33 mouse cellular contexts compared by ENCODE assay signal in the genomic region with DNA sequence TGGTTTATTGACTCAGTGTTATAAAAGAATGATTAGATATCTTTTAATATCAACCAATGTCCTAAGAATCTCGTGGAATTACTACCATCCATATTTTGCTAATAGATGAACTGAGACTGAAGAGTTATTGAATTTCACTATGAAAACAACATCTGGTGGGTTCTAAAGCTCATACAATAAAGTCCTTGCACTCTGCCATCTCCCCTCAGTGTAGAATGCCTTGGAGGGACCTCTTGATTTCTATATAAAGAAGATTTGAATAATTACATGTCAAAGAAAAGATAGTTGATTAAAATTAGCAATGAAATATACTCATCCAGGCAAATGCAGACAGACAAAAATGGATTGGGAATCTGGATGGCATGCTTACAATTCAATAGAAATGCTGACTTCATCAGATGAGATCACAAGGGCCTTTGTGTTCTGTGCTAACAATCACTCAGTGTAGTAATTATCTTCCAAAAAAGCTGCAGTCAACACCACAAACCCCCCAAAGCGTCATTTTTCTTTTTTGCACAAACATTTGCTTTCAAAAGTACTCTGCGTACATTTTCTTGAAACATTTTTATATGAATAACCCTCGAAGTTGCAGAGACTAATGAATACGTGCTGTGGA.
A peak's percentile ranks its signal among the peaks of the same experiment; 100 is the strongest.
DNase-seq lines count a peak whose midpoint lies in the region; ATAC-seq and TF ChIP-seq lines count a peak whose summit lies in the region.
"Had no signal": no experiment of that assay in that cellular context is flagged by ENCODE, and none has a peak within 500 bp of the region (broad histone marks: within the 10 kb centered on the region; RNA-seq: fewer than 3 reads in every experiment).

No protein-coding gene starts in this region.

- no peak for TF ChIP-seq CTCF in left cerebral cortex, adult 2 months (IDR thresholded peaks at IDR 0.05)

- no peaks in the 10 kb centered on the region for H3K36me3 ChIP-seq in midbrain, embryonic 10.5 days
- H3K36me3 ChIP-seq: heart, embryonic 12.5 days; hindbrain, embryonic 13.5 days; midbrain, embryonic 15.5 days; neural tube, embryonic 15.5 days had no signal

- intact Hi-C loops in left cerebral cortex, adult 2 months (cut with DNase I) = no loop called here
- intact Hi-C loops in left cerebral cortex, postnatal 10 days (cut with DNase I) = no loop called here

- no peak for ATAC-seq in megakaryocyte, adult 5-6 weeks (ENCODE audit: poor library complexity, severe bottlenecking)
- ATAC-seq: intestine, embryonic 16.5 days; midbrain, embryonic 15.5 days had no signal

- no peaks in the 10 kb centered on the region for H3K4me1 ChIP-seq in midbrain, embryonic 10.5 days
- H3K4me1 ChIP-seq: hindbrain, embryonic 13.5 days; midbrain, embryonic 15.5 days; neural tube, embryonic 15.5 days had no signal

- WGBS in midbrain, embryonic 10.5 days = 87% methylated on average over 5 of the region's 5 CpGs

- H3K4me3 ChIP-seq in left cerebral cortex, adult 2 months = no peak overlapping the region
- H3K4me3 ChIP-seq in midbrain, embryonic 10.5 days = no peak overlapping the region
- H3K4me3 ChIP-seq: erythroblast, embryonic 14.5 days; gastrocnemius, adult 2 months; heart, embryonic 12.5 days; hindbrain, embryonic 13.5 days; midbrain, embryonic 15.5 days; neural tube, embryonic 15.5 days had no signal

- DNase-seq in cerebellum, adult 9-10 months = peak; percentile 3
- DNase-seq in cerebellum, postnatal 14 days = no peak
- DNase-seq in layer of hippocampus, adult 11-12 months (ENCODE audit: low spot score) = peak; percentile 4
- DNase-seq in layer of hippocampus, postnatal 25 days (ENCODE audit: extremely low spot score in 1 of 2, low spot score in 1 of 2) = no peak
- DNase-seq in left cerebral cortex, adult 2 months (ENCODE audit: extremely low spot score in 1 of 2, low spot score in 2 of 2) = no peak
- DNase-seq in left cerebral cortex, postnatal 10 days (ENCODE audit: extremely low spot score in 1 of 2, low spot score in 2 of 2) = no peak
- no peak for DNase-seq in midbrain, embryonic 10.5 days (ENCODE audit: low spot score)
- DNase-seq: adrenal gland, adult 8-10 months; cerebellum, adult 11 months; cerebellum, adult 9-11 months; gastrocnemius, adult 2 months; gastrocnemius, postnatal 36 days; heart, adult 18-20 months; heart, postnatal 4 days; kidney, adult 8-10 months; liver; lung, adult 2 months; lung, postnatal 10 days; right cerebral cortex, postnatal 25 days; thymus, adult 2 months; thymus, postnatal 36 days had no signal

- H3K27me3 ChIP-seq in midbrain, embryonic 10.5 days (ENCODE audit: low read depth, poor library complexity, severe bottlenecking) = no peaks in the 10 kb centered on the region
- H3K27me3 ChIP-seq: CH12.LX; heart, embryonic 12.5 days; hindbrain, embryonic 13.5 days; midbrain, embryonic 15.5 days; neural tube, embryonic 15.5 days had no signal

- H3K9me3 ChIP-seq in midbrain, embryonic 10.5 days (replicated peaks) = no peaks in the 10 kb centered on the region
- H3K9me3 ChIP-seq: heart, embryonic 12.5 days; hindbrain, embryonic 13.5 days; midbrain, embryonic 15.5 days; neural tube, embryonic 15.5 days had no signal

- H3K27ac ChIP-seq in left cerebral cortex, adult 2 months = peak overlapping the region; percentile 32; the same call in 1 of the 2 replicates
- H3K27ac ChIP-seq in midbrain, embryonic 10.5 days (replicated peaks) = no peak overlapping the region
- H3K27ac ChIP-seq: gastrocnemius, adult 2 months; hindbrain, embryonic 13.5 days; kidney, postnatal 0 days; liver, embryonic 14.5 days; macrophage; midbrain, embryonic 15.5 days; neural tube, embryonic 15.5 days; stomach, postnatal 0 days had no signal

Comparison
In these comparisons a context has a peak if more than half of its experiments do, and no peak if none do; other contexts are left out.
1. DNase-seq: peak in cerebellum, adult 9-10 months (single experiment) and layer of hippocampus, adult 11-12 months (single experiment); none in cerebellum, postnatal 14 days (0 of 2), layer of hippocampus, postnatal 25 days (0 of 2), left cerebral cortex, adult 2 months (0 of 2), left cerebral cortex, postnatal 10 days (0 of 2) and midbrain, embryonic 10.5 days (single experiment).